Mouse (Mus musculus) heart, postnatal 36 days (tissue): ENCODE measurements at regions not wholly inside any gene's neighbourhood (a gene's known extent, or its start where the extent isn't known, plus 50 kb on each side); places are given as distances from the start of the nearest gene placed in this dataset.

Experiments
- DNase-seq, 2 experiments: peaks; one replicate each; pipeline ENCODE4 v3.0.0; 2021 to 2022
- intact Hi-C: fragments of 180-260 bp; cut with DNase I; formaldehyde crosslinking; loops from one replicate; pipeline ENCODE4 v1.15.1; 2025

DNA sequence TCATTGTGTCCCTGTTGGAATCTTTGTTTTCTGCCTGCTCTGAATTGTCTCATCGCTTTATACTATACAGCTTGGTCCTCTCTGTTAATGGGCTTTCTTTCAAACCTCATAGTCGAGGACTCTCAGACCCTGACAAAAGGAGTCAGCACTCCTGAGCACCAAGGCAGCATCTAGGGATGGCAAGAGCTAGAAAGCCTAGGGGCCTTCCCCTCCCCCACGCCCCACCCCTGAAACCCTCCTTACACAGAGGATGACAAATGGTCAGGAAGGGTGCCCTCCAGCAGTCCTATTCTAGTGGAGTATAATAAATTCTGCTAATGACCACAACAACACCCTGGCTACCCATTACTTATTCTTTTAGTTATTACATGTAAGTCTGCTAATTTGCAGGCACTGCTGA lies 74.4 kb downstream of the Tbx19 start:
- intact Hi-C loops, result no loop called here
- DNase-seq, result no peak

DNA sequence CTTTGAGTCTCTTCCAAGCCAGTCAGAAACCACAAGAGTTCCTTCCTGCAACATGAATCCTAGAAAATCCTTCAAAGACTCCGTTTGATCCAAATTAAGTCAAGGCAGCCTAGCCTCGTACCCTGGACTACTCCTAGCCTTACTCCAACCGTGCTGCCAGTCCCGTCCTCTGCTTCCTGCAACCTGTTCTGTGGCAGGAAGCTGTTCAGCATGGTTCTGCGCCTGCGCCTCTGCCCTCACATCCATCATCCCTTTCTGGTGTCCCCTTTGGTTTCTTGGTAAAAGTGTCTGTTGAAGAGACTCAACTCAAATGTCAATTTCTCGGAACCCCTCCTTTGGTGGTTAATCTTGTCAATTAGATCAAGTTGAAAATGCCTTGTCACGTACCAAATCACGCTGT lies 75.8 kb downstream of the Tbx19 start:
- intact Hi-C loops, result no loop called here
- no peak for DNase-seq

DNA sequence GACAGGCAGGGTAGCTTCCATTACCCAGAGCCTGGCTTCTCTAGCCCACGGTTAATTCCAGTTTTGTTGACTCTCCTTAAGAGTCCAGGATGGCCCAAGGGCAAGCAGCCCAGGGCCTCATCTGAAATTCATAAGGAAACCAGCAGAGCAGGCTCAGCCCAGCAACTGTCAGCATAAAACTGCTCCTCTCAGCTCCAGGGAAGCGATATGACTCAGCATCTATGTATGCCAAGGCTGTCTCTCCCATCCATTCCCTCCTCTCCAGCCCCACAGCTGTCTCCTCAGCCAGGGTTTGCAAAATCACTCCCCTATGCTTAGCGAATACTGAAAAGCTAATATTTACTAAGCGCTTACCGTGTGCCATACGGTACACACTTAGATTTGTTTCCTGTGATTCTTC lies 76.4 kb downstream of the Tbx19 start:
- intact Hi-C loops, result no loop called here
- DNase-seq, result peak; percentile 35 to 45

DNA sequence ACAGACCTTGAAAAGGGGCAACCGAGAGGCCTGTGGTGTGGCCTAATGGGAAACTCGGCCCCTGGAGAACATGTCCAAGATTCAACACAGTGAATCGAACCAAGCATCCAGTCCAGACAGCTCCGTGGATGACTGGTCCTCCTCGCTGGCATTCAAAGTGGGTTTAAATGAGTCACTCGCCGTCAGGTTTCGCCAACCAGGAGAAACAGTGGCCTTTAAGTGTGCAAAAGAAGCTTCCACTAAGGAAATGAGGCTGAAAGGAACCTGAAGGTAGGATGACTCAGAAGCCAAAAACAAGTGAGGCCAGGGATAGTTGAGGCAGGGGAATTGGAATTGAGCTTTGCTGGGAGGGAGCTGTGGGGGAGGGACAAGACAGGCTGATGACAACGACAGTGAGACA lies 80.2 kb downstream of the Tbx19 start:
- intact Hi-C loops, result no loop called here
- no peak for DNase-seq

DNA sequence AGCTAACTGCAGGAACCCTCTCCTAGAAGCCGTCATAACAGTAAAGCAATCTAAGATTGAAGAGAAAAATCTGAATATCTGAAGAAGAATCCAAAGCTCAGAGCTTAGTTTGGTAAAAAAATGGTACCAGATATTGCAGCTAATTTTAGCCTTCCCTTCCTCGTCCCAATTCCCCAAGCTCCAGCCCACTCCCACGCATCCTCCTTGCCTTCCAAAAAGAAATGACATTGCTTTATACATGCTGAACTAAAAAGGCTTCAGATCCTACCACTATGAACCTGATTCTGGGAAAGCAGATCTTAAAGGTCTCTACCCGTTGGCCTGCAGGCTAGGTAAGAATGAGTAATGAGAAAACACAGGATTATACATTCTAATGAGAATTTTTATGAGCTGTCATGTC lies 83.3 kb downstream of the Tbx19 start:
- DNase-seq, result no peak

DNA sequence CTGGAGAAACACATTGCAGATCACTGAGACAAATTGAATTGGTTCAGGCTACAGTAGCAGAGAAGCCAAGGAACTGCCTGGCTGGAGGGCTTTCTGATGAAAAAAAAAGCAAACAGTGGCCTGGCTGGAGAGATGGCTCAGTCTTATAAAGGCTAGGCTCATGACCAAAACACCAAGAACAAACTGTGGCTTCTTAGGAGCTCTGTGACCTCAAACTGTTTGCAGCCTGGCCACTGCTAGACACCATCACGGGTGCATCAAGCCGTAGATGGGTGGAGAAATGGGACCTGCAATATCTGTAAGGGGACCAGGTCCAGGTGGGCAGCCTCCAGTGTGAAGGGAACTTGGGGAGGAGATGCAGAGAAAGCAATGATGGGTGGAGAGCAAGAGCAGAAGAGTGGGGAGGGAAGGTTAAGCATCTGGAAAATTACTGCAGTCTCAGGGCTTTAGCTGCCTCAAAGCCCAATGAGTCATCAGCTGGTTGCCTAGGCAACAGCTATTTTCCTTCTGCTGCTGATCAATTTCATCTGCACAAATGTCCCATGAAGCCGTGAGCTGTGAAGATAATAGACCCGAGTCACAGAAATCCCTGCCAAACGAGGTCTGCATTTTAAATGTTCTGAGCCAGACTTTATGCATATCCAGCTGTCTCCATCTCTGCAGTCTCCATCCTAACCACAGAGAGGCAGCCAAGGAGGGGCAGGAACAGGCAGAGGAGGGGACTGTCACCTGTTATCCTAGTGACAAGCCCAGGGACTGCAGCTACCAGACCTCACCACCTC lies 85.1 kb downstream of the Tbx19 start:
- intact Hi-C loops, result no loop called here
- peak; percentile 35 to 44 for DNase-seq

More for the DNA sequence above, 83.3 kb downstream of the Tbx19 start:
- intact Hi-C loops, result no loop called here

DNA sequence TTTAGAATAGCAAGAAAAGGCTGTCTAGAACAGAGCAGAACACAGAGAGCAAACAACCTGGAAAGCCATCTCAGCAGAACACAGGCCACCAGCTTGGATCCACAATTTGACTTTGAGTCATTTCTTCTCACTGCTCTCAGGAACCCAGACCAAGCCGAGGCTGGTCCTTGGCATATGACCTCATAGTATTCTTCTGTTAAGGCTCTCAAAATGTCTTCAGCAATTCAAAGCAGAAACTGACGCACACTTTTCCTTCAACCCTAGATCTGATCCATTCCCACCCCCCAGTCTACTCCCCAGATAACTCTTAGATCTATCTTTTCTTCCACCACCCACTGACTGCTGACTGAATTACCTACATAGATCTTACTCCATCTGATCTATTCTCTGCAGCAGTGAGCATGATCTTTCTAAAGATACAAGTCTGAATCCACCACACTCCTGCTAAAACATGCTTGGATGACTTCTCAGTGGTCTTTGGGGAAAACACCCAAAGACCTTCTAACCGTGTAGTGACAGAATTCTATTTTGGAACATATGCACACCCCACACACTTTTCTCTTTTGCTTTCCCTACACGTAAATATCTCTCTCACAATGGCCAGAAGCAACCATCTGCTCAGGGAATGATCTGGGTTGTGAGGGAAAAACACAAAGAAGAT lies 88.6 kb downstream of the Tbx19 start:
- intact Hi-C loops, result no loop called here
- no peak for DNase-seq

DNA sequence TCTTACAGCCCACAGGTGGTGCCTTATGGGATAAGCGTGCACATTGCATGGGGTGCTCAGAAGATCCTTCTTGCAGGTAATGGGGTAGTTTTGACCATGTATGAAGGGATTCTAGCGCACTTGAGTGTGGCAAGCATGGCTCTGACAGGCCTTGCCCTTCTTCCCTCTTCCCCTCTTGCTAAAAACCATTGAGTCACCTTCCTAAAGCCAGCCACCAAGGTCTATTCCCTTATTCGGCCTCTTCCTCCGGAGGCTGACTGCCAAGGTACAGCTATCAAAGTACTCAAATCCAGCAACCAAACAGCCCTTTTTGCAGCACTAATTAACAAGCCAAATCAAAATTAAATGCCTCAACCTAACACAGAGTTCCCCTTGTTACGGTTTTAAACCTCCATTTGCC lies 95.6 kb downstream of the Tbx19 start:
- intact Hi-C loops, result no loop called here
- no peak for DNase-seq

DNA sequence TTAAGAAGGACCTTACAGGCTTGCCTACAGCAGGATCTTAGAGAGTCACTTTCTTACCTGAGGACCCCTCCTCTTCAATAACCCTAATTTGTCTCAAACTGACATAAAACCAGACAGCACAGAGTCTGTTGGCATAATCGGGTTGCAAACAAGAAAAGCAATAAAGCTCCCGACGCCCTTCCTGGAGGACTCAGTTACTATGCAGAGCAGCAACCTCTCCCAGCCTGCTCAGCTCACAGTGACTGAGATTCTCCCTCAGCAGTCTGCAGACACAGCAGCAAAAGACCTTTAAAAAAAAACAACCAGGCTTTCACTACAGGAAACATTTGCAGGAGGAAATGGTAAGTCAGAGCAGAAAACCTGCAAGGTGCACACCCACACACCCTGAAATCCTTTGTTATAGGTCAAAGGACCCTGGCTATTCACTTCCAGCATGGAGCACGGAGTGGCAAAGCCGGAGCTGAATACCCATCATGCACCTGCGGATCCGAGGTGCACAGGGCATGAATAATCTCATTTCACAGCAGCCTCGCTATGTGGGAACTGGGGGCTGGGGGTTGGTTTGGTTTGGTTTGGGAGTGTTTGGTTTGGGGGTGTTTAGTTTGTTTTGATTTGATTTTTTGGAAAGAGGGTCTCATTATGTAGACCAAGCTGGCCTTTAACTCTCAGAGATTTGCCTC lies 97.6 kb downstream of the Tbx19 start:
- intact Hi-C loops, result no loop called here
- DNase-seq, result no peak

DNA sequence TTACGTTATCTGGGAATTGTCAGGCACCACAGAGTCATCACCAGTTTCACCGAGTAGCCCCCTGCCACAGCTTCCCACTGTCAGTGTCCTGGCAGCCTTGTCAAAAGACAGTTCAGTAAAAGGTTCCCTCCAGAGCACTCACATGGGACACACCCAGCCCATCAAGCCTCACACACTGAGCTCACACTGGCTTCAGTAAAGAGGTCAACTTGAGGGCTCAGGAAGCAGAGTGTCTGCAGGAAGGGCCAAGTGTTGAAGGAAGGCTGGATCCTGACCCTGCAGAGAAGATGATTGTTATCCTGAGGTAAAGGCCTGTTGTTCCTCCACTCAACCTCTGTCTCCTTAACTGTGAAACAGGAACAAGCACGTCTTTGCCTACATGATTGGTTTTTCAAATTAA lies 99.2 kb downstream of the Tbx19 start:
- intact Hi-C loops, result no loop called here
- no peak for DNase-seq

DNA sequence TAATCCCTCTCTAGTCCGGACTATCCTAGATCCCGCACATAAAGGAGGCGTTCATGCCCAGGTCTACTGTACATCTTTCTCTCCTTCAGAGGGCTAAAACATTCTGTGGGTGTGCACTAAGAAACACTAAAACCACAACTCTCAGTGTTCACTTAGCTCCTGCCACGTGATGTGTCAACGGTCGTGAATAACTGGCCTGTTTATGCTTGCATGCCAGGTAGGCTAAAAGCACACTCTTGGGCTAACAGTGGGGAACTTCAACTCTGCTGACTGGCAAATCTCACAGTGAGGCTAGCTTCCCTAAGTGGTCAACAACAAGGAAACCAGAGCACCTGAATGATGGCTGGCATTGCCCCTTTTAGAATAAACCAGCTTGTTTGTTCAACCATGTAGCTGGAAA lies 106.3 kb downstream of the Tbx19 start:
- DNase-seq, result no peak
- intact Hi-C loops, result no loop called here

DNA sequence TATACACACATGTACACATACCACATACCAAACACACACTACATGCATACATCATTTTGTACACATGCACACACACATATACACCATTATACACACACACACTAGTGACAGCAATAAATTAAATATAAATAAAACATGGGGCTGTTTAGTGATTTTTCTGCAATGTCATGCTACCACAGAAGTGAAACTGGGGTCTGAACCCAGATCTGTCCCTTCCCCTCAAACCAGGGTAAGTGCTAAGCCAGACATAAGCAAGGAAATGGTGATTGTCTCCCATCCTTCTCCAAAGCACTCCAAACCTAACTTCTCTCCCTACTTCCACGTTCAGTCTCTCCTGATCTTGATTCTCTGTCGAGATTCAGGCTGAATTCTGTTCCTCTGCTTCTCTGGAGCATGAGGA lies 109.3 kb downstream of the Tbx19 start:
- intact Hi-C loops, result no loop called here
- DNase-seq, result no peak

DNA sequence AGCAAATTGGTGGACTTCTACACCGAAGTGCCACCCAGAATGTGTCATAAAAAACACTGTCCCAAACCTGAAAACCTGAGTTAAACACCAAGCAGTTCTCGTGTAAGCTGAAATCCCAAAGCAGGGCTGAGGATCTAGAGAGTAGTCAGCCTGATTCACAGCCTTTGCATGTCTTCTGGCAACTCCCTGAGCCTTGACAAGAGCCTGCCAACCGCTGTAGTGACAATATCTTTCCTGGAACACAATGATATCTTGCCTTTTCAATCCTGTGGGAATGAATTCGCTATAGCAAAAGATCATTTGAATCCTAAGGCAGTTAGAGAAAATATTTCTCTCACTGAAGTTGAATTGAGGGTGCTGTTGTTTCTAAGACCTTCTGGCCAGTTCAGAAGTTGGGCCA lies 110.4 kb downstream of the Tbx19 start:
- intact Hi-C loops, result no loop called here
- no peak for DNase-seq

DNA sequence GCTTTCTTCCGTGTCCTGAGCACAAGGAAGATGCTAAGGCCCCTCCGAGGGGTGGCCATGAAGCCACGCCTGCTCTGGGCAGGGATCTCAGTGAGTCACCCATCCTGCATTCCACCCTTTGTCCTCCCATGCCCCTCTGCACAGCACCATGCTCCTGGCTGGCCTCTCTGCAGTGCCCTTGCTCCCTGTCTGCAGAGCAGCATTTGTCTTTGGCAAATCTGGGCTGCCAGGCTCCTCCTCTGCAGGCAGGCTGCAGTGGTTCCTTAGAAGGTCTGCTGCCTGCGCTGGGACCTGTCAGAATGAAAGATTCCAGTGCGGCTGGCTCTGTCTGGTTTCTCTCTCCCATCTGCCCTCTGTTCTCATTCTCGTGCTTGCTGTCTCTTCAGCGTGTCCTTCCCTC lies 111.3 kb upstream of the Xcl1 start:
- intact Hi-C loops, result loop anchor here (5.0 kb wide), 1 partner anchor 71 kb away; no protein-coding TSS in a partner anchor

DNA sequence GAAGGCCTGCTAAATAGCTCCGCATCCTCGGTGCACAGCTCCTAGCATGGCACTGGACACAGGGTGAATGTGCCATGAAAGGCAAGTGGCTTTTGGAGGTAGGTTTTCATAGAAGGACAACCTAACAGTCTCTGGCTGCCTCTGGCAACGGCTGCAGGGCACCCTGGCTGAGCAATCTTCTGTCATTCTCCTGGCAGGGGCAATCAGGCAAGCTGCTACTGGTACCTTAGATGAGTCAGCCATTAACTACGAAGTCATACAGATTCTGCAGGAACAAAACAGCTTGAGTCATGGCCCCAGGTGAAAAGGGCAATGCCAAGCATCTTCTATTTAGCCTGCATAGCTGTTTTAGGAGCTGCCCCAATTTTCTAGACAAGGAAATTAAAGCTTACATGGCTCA lies 110.7 kb upstream of the Xcl1 start:
- DNase-seq, result no peak
- intact Hi-C loops, result loop anchor here (5.0 kb wide), 1 partner anchor 71 kb away; no protein-coding TSS in a partner anchor

More for the DNA sequence above, 111.3 kb upstream of the Xcl1 start:
- peak; percentile 31 to 42 for DNase-seq

DNA sequence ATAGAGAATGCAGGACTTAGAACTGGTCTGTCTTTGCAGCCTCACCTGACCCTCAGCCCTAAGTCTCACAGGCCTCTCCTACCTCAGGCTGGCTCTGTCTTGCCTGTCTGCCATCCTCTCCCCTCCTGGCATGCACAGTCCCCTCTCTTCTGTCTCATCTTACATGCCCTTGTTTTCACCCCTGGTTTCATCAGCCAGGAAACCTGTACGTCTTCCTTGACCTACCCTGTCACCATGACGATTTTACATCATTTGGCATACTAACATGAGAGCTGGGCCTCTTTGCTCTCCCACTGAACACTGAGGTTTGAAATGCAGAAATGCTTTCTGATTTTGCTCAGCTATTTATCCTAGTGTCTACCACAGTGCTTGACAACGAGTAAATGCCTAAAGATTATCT lies 108.0 kb upstream of the Xcl1 start:
- intact Hi-C loops, result no loop called here
- DNase-seq, result no peak

DNA sequence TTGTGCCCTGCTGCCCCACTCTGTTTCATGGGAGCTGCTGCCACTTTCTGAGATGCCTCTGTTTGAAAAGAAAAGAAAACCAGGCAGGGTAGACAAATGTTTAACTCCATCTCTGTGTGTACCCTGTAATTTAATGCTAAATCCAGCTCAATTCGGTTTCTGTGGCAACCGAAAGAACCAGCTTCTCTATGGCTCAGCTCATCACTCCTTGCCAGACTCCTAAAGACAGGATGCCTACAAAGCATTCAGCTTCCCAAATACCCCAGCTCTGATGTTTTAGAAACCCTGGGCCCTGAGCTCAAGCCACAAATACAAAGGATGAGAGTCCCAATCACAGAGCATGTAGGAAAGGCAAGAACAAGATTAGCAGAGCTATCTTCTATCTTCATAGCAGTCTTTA lies 106.8 kb upstream of the Xcl1 start:
- no peak for DNase-seq
- intact Hi-C loops, result no loop called here

DNA sequence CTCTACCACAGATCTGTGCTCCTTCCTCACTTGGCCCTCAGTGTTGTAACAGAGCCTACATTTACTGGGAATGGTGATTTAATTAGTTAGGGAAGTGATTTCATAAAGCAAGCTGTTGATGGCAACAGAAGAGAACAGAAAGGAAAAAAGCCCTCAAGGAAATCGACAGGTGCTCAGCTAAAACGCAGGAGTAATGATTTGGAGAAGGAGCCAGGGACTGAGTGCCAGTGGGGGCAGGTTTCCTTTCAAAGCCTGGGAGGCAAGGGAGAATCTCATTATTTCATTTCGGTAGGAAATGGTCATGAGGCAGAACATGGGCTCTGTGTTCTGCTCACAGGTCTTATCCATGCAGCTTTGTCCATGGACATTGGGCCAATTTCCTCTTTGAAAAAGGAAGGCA lies 101.3 kb upstream of the Xcl1 start:
- intact Hi-C loops, result no loop called here
- DNase-seq, result no peak

DNA sequence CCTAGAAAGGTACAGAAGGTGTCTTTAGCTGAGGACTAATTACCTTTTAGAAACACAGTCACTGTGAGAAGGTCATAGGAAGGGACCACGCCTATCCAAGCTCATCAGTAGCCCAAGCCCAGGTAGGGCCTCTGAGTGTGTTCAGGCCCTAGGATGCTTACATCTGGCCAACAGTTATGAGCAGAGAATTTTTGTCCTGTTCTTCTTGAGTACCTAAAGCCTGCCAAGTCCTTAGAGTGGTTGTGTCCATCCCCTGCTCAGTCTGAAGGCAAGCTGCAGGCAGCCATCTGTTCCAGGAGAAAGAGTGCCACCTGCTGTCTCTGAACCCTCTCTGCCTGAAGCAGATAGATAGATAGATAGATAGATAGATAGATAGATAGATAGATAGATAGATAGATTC lies 100.3 kb upstream of the Xcl1 start:
- intact Hi-C loops, result no loop called here
- DNase-seq, result no peak

DNA sequence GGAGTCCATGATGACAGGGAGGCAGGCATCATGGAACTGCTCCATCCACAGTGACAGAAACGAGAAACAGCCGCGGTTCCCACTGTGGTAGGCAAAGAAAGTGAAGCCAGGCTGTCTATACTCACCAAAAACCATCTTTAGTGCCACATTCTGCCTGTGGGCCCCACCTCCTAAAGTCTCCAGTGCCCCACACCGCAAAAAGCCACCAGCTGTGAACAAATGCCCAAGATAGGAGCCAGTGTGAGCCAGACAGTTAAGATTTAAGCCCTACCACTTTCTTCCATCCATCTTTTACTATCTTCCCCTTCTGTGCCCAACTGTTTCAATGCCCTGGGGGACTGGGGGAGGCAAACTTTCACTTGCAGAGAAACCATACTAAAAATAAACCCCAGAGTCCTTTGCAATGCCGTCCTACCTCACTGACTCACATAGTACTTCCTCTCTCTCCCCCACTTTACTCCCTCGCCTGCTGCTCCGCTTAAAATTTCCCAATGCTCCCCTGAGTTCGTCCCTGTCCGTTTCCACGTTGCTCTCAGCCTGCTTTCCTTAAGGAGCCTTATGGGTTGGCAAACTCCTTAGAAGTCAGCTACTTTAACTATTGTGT lies 85.7 kb upstream of the Xcl1 start:
- no peak for DNase-seq
- intact Hi-C loops, result no loop called here

DNA sequence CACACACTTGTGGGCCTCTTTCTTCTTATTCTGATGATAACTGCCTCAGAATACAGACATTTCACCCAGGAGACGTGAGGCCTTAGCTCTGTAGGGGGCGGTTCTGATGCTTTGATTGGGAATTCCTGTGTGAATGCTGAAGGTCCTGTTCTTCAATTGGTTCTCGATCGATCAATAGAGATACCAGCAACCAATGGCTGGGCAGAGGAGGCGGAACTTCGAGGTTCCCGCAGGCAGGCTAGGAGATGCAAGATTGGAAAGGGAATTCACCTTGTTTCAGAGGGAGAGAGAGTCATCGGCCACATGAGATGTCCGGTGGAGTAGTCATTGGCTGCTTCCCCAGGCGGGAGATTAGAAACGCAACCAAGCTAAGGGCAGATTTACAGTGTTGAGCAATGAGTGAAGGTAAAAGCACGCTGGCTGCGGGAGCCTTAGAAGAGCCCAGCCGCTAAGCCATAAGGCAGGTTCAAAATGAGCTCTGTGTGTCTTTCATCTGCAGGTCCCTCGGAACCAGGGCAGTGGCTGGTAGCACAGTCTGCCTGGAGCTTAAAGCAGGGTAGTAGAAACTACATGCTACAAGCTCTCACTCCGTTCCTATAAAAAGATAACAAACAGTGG lies 83.5 kb upstream of the Xcl1 start:
- no peak for DNase-seq
- intact Hi-C loops, result no loop called here
